Mouse (Mus musculus): ENCODE results near the gene Cpne9.

Cpne9 gene

DNA sequence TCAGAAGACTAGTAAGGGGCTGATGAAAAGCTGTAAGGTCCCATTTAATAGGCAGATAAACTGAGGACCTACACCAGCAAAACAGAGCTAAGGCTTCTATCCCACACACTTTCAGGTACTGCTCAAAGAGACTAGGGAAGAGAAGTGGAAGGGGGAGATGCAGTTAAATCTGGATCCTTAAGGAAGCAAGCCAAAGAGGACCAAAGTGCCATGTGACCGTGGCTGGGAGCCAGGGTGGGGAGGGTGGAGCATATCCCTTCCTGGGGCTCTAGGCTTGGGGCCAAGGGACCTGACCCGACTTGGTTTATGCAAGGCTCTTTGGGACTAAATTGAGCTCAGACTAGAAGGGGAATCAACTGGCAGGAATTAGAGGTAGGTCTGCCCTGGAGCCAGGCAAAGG is 62.2 kb downstream of the Cpne9 start:
- DNase-seq: peak; percentile 95

DNA sequence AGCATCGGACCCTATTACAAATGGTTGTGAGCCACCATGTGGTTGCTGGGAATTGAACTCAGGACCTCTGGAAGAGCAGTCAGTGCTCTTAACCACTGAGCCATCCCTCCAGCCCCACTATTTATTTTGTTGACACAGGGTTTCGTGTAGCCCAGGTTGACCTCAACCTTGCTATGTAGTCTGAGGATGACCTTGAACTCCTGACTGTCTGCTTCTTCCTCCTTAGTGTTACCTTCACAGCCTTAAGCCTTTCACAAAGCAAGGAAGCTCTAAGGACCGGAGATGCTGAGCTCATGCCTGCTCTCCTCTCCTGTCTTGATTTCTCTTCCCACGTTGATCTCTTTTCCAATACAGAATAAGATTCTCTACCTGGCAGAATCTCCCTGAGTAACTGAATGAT is 64.8 kb downstream of the Cpne9 start:
- no peak for DNase-seq

DNA sequence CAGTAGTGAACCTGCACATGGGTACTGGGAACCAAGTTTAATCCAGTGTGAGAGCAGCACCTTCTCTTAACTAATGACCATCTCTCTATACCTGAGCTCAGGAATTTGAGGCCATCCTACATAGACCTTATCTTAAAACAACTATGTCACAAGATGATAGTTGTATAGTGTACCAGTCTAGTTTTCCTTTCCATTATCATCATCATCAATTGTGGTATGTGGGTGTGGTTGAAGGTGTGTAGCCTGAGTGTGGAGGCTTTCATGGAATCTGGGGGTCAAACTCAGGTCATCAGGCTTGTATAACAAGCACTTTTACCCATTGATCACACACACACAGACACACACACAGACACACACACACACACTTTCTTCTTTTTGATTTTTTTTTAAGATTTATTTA is 68.4 kb downstream of the Cpne9 start:
- no peak for DNase-seq

DNA sequence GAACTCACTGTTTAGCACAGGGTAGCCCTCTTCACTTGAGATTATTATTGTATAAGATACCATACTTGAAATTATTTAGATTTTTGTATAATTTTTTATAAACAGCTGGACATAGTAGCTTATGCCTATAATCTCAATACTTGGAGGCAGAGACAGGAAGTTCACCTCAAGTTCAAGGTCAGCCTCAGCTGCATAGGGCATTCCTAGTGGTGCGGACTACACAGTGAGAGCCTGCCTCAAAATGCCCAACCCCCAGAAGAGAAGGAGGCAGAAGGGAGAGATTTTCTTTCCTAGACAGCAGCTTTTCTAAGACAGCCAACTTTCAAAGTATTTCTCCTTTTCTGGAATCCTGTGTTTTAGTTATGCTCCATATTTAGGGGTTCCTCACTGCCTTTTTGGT is 69.1 kb downstream of the Cpne9 start:
- DNase-seq: no peak

DNA sequence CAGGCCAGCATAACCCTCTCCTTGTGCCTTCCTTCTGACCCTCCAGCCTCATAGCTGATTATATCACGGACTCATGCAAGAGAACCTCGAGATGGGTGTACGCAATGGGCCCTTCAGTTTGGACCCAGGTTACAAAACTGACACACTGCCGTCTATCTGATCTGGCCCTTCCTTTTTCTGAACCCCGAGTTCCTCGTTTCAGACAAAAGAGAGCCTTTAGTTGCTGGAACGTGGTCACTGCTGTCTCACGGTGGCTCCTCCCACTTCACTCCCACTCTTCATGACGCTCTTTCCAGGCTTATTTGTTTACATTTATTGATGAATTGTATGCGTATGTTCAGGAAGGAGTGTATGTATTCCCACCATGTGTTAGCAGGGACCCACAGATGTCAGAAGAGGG is 69.5 kb downstream of the Cpne9 start:
- DNase-seq: no peak

DNA sequence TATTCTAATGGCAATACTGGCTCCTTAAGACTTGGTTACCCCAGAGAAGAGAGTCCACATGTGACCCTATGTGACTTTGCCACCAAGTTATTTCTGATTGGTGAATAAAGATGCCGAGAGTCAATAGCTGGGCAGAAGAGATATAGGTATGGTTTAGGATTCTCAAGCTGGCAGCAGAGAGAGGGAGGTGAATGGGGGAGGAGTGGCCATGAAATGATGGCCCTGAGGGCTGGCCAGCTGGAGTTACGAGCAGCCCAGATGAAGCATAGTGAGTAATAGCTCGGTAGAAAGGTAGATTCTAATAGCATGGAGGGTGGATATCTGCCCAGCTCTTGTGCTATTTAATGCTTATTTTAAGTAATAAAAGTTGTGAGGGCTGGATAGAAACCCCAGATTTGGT is 70.7 kb downstream of the Cpne9 start:
- no peak for DNase-seq

DNA sequence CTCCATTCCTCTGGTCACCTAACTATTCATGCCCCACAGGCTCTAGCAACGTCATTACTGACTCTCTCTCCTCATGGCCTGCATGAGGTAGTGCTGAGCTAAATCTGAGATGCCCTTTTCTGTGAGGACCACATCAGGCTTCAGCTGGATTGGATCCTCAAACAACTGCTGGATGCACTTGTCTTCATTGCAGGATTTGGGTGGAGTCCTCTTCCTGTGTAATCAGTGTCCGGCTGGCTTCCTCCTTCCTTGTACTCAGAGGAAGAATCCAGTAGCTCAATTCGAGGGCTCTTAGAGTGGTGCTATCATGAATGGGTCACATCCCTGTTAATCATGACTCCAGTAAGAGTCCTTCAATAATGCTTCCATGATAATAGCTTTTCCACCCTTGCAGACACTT is 71.6 kb downstream of the Cpne9 start:
- DNase-seq: no peak
